Mouse (Mus musculus) thymus, postnatal 36 days (tissue): ENCODE measurements around the gene Marcks.
"Not testable (repeated sequence)": the region's sequence is repeated elsewhere in the genome, so short reads cannot be mapped to it uniquely, and the experiment has no call there.

Experiments used
- DNase-seq, 2 experiments: peaks; one replicate each; pipeline ENCODE4 v3.0.0; 2022; ENCODE audit warnings: mixed read lengths in 2 of 2

The Marcks gene

DNA sequence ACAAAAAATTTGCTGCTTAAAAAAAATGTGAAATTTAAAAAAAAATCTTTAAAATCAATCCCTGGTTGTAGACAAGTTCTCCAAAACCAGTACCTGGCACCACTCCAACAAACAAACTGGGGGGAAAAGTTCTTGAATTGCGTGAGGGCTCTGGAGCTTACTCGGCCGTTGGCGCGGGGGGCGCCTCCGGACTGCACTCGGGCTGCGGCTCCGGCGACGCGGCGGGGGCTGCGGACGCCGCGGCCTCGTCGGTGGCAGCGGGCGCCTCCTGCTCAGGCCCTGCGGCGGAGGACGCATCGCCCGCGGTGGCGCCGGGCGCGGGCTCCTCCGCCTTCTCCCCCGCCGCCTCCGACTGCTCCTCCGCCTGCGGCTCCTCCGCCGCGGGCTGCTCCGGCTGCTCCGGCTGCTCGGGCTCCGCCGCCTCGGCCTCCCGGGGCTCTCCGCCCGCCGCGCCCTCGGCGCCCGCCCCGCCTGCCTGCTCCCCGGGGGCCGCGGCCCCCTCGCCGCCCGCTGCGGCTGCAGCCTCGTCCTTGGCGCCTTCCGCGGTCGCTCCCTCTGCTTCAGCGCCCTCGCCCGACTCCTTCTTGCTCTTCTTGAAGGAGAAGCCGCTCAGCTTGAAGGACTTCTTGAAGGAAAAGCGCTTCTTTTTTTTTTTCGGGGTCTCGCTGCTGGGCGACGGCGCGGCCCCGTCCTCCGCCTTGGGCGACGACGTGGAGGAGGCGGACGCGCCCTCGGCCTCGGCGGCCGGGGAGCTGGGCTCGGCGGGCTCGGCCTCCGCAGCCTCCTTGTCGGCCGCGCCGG is 2.6 kb downstream of the Marcks start:
- peak; percentile 71 to 76 for DNase-seq

DNA sequence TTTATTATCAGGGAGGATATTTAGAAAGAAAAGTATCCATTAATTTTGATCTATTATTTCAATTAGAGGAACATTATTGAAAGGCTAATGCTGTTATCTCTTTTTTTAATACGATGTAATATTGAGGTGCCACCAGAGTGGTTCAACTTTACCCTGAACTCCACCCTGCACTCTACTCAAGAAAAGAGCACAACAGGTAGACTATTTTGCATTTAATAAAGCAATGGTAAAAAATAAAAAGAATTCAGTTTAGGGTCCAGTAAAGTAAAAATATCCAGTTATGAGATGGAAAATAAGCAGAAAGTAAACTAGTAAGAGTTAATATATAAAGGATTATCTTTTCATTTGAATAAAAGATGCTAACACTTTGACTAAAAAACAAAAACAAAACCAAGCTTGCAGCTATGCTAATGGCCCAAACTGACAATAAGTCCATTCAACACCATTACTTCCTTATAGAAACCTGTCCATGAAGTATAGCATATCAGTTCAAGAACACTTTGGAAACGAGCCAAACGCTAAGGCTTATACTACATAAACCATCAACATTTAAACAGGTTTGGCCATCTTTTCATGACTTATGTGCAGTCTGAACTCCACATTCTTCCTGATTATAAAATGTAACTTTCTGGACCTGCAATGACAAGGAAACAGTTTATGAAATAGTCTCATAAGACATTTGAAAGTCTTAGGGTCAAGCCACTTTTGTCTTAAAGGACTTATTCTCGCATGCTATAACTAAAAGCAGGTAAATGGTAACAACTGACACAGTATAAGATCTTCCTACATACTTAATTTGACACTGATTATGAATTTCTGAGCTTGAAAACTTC is 4.6 kb downstream of the Marcks start:
- DNase-seq, result no peak

GRCm38 (mm10) chr10:37132671-37133070 is 6.0 kb downstream of the Marcks start:
- DNase-seq, result no peak

DNA sequence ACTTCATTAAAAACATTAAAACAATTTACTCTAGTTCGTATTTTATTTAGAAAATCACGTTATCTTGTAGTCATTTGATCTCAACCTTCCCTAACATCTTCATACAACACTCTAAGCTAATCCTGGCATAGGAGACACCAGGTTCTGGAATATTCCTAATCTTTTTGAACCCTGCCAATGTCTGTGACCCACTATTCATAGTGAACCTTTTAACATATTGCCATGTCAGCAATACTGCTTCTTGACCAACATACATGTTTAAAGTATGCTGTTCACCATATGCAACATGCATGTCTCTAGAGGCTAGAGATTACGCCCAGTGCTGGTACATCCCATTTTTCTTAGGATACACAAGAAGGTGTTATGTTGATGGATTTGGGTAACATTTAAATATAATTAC is 9.1 kb downstream of the Marcks start:
- no peak for DNase-seq

DNA sequence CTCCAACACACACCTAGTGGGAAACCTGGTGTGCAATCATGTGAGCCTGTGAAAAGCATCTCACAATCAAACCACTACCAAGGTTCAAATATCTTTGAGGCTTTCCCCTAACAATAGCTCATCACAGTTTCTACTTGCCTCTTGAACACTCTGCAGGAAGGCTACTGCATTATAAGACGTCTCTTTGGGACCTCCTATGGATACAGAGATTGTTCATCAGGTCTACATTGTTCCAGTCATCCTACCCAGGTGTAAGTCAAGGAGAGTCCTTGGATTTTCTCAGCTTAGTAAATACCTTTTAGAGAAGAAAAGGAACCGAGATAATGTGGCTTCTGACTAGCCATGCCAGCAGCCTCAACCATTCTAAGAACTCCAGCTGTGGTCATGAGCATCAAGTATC is 23.4 kb downstream of the Marcks start:
- no peak for DNase-seq

- no peak for DNase-seq
Measured at GRCm38 (mm10) chr10:37112812-37113211, 25.9 kb downstream of the Marcks start.

- no peak for DNase-seq
Measured at GRCm38 (mm10) chr10:37112362-37112761, 26.4 kb downstream of the Marcks start.

- DNase-seq, result no peak
Measured at GRCm38 (mm10) chr10:37111432-37111831, 27.3 kb downstream of the Marcks start.

DNA sequence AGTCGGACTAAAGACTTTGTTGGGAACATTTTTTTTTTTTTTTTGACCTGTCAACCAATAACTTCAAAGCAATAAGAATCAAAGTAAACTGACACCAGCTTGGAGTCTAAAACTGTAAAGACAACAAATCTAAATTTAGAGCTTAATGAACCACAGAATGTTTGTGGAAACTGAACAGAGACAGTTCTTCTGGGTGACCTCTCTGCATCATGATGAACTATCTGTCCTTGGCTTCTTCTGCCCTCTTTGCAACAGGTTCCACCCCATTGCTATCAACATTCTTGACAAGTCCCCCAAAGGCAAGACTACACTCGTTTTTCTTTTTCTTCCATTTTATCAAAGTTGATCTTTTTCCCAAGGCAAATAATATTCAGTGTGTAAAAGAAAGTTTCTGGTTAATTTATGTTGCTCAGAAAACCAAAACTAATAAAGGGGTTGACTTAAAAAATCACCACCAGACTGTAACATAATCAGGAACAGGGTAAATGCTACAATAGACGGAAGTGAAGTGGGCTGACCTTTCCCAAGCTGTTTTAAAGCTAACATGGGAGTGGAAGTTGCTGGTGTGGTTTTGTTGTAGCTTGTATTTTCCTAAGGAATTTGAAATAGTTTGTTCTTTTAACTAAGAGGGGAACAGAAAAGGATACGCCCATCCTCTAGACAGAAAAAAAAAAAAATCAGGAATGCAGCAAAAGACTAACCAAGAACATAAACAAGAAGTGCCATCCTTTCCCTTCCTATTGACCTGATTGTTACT is 31.7 kb downstream of the Marcks start:
- no peak for DNase-seq

DNA sequence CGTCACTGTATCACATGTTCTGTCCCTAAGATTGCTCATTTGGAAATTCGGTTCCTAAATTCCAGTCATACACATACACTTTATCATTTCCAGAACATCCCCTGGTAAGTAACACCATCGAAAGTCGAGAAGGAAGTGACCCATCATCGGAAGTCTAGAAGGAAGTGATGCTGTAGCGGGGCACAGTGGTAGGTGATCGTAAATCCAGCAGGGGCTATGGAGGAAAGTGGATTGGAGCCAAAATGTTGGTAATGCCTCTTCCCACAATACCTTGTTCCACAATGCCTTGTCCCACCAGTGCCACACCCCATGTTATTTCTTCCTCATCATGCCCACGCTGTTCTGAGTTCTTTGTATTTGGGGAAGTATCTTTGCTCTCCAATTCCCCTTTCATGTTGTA is 32.4 kb downstream of the Marcks start:
- no peak for DNase-seq

DNA sequence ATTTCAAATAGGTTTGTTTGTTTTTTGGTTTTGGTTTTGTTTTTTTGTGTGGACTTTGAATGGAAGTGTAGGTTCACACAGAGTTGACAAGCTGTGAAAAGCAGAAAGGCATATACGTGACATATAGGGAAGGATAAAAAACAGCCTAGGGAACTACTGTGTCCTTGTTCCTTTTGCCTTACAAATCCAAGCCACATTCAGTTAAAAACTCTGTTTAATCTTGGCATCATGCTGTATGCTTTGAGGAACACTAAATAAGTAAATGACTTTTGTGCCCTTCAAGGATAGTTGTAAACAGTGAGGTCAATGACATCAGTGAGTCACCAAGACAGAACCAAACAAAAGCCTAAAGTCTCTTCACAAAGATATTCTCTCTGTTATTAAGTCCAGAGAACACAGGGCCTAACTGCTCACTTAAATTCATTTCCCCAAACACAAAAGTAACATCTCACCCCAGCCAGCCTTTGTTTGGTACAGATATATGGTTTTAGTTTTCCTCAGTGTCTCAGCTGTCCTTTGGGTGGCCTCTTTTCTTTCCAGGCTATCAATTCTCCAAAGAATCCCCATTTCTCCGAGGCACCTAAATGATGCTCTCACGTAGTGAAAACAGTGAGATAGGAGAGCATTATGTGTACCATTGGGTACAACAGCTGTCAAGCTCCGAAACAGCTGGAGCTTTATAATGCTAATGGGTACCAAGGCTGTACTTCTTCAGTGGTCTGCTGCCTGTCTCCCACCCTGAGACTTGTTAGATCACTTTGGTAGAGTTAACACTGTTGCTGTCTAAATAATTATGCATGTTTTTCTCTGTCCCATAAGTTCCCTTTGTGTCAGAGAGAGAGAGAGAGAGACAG is 36.3 kb downstream of the Marcks start:
- no peak for DNase-seq

DNA sequence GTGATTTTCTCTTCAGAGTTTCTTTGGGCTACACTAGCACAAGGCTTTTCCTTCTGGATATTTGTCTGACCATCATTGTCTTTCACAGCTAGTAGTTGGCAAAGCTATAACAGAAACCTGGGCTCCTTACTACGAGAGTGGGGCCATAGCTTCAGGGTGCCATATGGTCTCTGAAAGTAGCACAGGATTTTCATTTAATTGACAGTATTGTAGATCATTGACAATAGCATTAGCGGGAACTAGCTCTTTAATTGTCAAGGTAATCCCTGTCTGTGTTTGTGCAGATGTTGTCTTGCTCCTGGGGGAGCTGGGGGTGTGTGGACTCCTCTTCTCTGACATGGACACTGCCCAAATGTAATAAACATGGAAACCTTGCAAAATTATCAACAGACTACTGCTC is 37.0 kb downstream of the Marcks start:
- no peak for DNase-seq

GRCm38 (mm10) chr10:37096529-37096928 is 42.2 kb downstream of the Marcks start:
- no peak for DNase-seq

DNA sequence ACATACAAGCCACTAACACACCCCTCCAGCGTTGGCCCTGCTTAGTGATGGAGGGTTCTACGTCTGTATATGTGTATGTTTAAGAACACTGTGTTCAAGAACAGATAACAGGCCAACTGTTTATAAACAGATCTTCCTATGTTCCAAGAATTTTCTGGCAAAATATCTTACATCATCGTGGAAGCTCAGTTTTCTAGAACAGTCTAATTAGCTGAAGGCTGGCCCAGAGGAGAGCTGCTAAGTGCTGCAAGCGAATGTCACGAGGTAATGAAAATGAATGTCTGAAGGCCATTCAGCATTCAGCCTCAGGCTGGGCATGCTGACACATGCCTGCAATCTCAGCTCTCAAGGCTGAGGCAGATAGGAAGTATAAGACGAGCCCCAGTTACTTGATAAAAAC is 42.9 kb downstream of the Marcks start:
- DNase-seq, result no peak

DNA sequence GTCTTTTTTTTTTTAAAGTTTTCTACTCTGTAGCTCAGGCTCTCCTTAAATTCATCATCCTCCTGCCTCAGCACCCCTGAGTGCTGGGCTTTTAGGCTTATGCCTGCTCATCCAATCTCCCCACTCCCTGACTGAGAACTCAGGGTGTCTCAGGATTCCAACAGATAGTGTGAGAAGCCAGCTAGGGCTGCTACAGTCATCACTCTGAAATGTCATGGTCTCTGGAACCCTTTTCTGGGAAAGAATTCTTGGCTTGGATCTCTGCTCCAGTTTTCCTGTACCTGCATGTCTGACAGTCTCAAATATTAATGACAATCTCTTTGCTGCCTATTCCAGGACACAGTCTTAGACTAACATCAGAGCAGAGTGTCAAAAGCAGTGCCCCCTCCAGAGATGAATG is 45.4 kb downstream of the Marcks start:
- DNase-seq, result no peak

DNA sequence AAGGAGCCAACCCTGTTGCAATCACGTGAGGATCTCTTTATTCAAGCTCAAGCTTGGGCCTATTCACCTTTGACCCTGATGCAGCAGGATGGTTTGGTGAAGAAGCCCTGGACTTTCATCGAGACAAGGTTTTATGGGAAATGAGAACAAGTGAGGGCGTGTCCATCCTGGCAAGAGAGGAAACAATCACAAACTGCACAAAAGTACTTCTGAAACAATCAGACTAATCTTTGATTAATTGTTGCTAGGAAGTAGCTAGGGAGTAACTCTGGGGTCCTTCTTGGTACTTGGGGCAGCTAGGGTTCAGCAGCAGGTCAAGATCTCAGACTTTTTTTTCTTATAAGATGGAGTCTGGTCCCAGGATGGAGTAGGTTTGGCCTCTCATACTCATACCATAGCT is 48.3 kb downstream of the Marcks start:
- no peak for DNase-seq

DNA sequence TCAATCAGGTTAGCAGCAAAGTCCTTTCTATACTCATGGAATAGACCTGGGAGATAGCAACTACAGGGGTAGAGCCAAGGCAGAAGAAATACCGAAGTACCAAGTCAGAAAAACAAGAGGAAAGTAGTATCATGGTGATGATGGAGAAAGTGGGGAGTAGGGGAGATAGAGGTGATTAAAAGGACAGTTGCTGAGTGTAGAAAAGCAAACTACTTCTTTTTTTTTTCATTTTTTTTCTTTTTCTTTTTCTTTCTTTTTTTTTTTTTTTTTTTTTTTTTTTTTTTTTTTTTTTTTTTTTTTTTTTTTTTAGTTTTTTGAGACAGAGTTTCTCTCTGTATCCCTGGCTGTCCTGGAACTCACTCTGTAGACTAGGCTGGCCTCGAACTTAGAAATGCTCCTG is 54.6 kb downstream of the Marcks start:
- DNase-seq, result not testable (repeated sequence)
